Comparison of ENCODE assay signal across 8 mouse cellular contexts in the genomic region with DNA sequence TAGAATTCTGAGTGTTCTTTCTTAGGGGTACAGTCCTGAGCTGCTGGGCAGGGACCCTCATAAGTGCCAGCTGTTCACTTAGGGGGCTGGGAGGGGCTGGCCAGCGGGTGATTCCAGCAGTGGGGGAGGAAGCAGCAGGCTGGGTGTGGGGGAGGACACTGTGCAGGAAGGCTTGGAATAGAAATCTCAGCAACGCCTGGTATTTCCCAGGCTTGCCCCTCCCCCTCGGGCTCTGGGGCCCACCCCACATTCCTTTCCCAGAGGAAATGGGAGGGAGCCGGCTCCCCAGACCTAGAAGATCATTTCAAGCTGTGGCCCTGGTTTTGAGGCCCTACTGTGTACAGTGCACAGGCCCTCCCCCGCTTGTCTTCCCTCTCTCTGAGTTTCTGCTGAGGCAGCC. TPM values are rescaled to one million over a fixed set of nuclear protein-coding genes. Genes with fewer than 3 reads are reported as not detected.
A peak's percentile ranks its signal among the peaks of the same experiment; 100 is the strongest.
DNase-seq lines count a peak whose midpoint lies in the region; ATAC-seq and TF ChIP-seq lines count a peak whose summit lies in the region.

No protein-coding gene starts in this region.

- no peak overlapping the region; the same call in 1 of the 2 replicates for H3K27ac ChIP-seq in neural tube, embryonic 15.5 days (replicated peaks)
- peak overlapping the region; percentile 93 for H3K27ac ChIP-seq in heart, postnatal 0 days (ENCODE audit: low read depth)

- H3K36me3 ChIP-seq in neural tube, embryonic 15.5 days = no peaks in the 10 kb centered on the region
- no peaks in the 10 kb centered on the region for H3K36me3 ChIP-seq in heart, postnatal 0 days (replicated peaks; ENCODE audit: control insufficient read depth, insufficient read depth, low read length)
- H3K36me3 ChIP-seq in myocyte (ENCODE audit: control insufficient read depth, insufficient read depth) = no peaks in the 10 kb centered on the region

- DNase-seq in neural tube, embryonic 10.5 days (ENCODE audit: extremely low spot score, low spot score) = peak; percentile 54
- peak; percentile 68 for DNase-seq in embryo, embryonic 9.5 days (ENCODE audit: extremely low spot score)
- DNase-seq in heart, postnatal 0 days (ENCODE audit: low spot score) = peak; percentile 96
- peak; percentile 92 to 96 for DNase-seq in kidney, postnatal 4 days
- DNase-seq in cerebellum, postnatal 14 days = no peak
- no peak for DNase-seq in cerebellum, adult 8-10 months

- H3ac ChIP-seq in myocyte (ENCODE audit: control insufficient read depth, insufficient read length) = no peak overlapping the region

- TF ChIP-seq EP300 in heart, postnatal 0 days (IDR thresholded peaks at IDR 0.05; ENCODE audit: low read depth) = peak; percentile 96

- H3K27me3 ChIP-seq in neural tube, embryonic 15.5 days (replicated peaks) = peaks cover 34% of the 10 kb centered on the region
- no peaks in the 10 kb centered on the region for H3K27me3 ChIP-seq in heart, postnatal 0 days (ENCODE audit: control insufficient read depth, insufficient read depth, low read length)
- no peaks in the 10 kb centered on the region for H3K27me3 ChIP-seq in myocyte (ENCODE audit: control insufficient read depth, insufficient read depth, insufficient read length)

- 15% methylated on average over 5 of the region's 5 CpGs for WGBS in neural tube, embryonic 15.5 days
- 6% methylated on average over 5 of the region's 5 CpGs for WGBS in heart, postnatal 0 days

- H3K9me3 ChIP-seq in neural tube, embryonic 15.5 days (replicated peaks) = no peaks in the 10 kb centered on the region
- H3K9me3 ChIP-seq in heart, postnatal 0 days (replicated peaks; ENCODE audit: control insufficient read depth, low read length) = no peaks in the 10 kb centered on the region

- H3K9ac ChIP-seq in neural tube, embryonic 15.5 days (replicated peaks) = no peak overlapping the region
- H3K9ac ChIP-seq in heart, postnatal 0 days (replicated peaks; ENCODE audit: low read depth, low read length) = 0 out of 2 replicates have a peak overlapping the region, but pooled peaks have one; percentile 1

- peaks cover 57% of the 10 kb centered on the region for H3K4me1 ChIP-seq in neural tube, embryonic 15.5 days
- H3K4me1 ChIP-seq in heart, postnatal 0 days (ENCODE audit: control insufficient read depth, insufficient read depth) = peaks cover 71% of the 10 kb centered on the region

- no peak overlapping the region for H3K4me2 ChIP-seq in neural tube, embryonic 15.5 days
- 0 out of 2 replicates have a peak overlapping the region, but pooled peaks have one; percentile 17 for H3K4me2 ChIP-seq in heart, postnatal 0 days (ENCODE audit: low read depth, low read length)
- H3K4me2 ChIP-seq in myocyte (ENCODE audit: low read depth) = peak overlapping the region; percentile 56

- no peak for TF ChIP-seq CTCF in heart, postnatal 0 days (IDR thresholded peaks at IDR 0.05; ENCODE audit: low read depth)

- TF ChIP-seq POLR2A in myocyte (IDR thresholded peaks at IDR 0.05; ENCODE audit: insufficient read length, low read depth) = no peak

- H3K79me2 ChIP-seq in myocyte (ENCODE audit: control insufficient read depth, insufficient read depth) = peaks cover 59% of the 10 kb centered on the region

- H3K4me3 ChIP-seq in neural tube, embryonic 15.5 days (replicated peaks) = no peak overlapping the region
- no peak overlapping the region for H3K4me3 ChIP-seq in heart, postnatal 0 days (ENCODE audit: low read depth, low read length)
- H3K4me3 ChIP-seq in myocyte = no peak overlapping the region

- no peak for ATAC-seq in neural tube, embryonic 15.5 days (ENCODE audit: low FRiP score)
- ATAC-seq in heart, postnatal 0 days (ENCODE audit: insufficient read depth, low read depth) = peak; percentile 70

TF ChIP-seq in myocyte, 11 proteins besides CTCF, POLR2A, EP300 and RAD21:
- peak in 2 of 3 experiments; percentile 29 to 79 for TF ChIP-seq MYOD1 (IDR thresholded peaks at IDR 0.05; ENCODE audit: control insufficient read depth in 1 of 3, insufficient read length in 2 of 3, low read depth in 2 of 3)
- peak in 1 of 3 experiments; percentile 85 for TF ChIP-seq MYOG (IDR thresholded peaks at IDR 0.05; ENCODE audit: control insufficient read depth in 1 of 3, insufficient read depth in 1 of 3, insufficient read length in 2 of 3, low read depth in 2 of 3)
- no peak for TF ChIP-seq TCF12 (IDR thresholded peaks at IDR 0.05; ENCODE audit: insufficient read depth, poor library complexity, severe bottlenecking)

RNA-seq across cellular contexts. Expression of a gene that starts 22.4 kb away (rescaled TPM):
- 8.0 and 9.2 TPM in 2 replicates for polyA plus RNA-seq in neural tube, embryonic 15.5 days (2015; fragmentation: Nextera tagmentation; extraction: Ambion mirVana)
- total RNA-seq in heart, postnatal 0 days (2014; rRNA removed; ENCODE audit: low replicate concordance) = 44.0 and 53.5 TPM in 2 replicates
- 3.7 and 3.8 TPM in 2 replicates for polyA plus RNA-seq in heart, postnatal 0 days (2015; fragmentation: Nextera tagmentation; extraction: Ambion mirVana)
- 41.9 TPM for polyA plus RNA-seq in myocyte (2012; fragmentation: generic; extraction: Trizol)

Comparison
In these comparisons a context has a peak if more than half of its experiments do, and no peak if none do; other contexts are left out.
1. DNase-seq: peak in neural tube, embryonic 10.5 days (single experiment), embryo, embryonic 9.5 days (single experiment), heart, postnatal 0 days (single experiment) and kidney, postnatal 4 days (2 of 2); none in cerebellum, postnatal 14 days (0 of 2) and cerebellum, adult 8-10 months (single experiment).